Mouse (Mus musculus) brain, embryonic 14.5 days (tissue): ENCODE measurements around the gene Mpped1.

Source experiments
- CTCF ChIP-seq: fragments of 200-500 bp; IDR thresholded peaks from 2 replicates; pipeline ENCODE4 v1.5.1; 2012; ENCODE audit warnings: inconsistent platforms, mild to moderate bottlenecking, moderate library complexity, borderline replicate concordance; ENCODE audit not compliant: insufficient read depth, insufficient read length; ENCODE audit errors: extremely low read depth
- POLR2A ChIP-seq: fragments of 200-500 bp; IDR thresholded peaks from 2 replicates; pipeline ENCODE4 v1.6.1; 2012; ENCODE audit warnings: mild to moderate bottlenecking, inconsistent platforms, borderline replicate concordance; ENCODE audit not compliant: poor library complexity, insufficient read depth, insufficient read length, severe bottlenecking; ENCODE audit errors: extremely low read depth

GRCm38 (mm10) chr15:83840950-83841719, 61.9 kb downstream of the Mpped1 start:
- no peak for TF ChIP-seq CTCF
- no peak for TF ChIP-seq POLR2A
